Mouse (Mus musculus) small intestine, adult 2 months (tissue): ENCODE data around the gene Tespa1.

Experiments used
- CTCF ChIP-seq: fragments of 200-500 bp; IDR thresholded peaks from 2 replicates; pipeline ENCODE4 v1.5.1; 2012; ENCODE audit warnings: low read depth, mild to moderate bottlenecking, control low read depth, inconsistent platforms, low read length, moderate library complexity, mixed read lengths; ENCODE audit not compliant: insufficient replicate concordance, insufficient read length; ENCODE audit errors: extremely low read depth
- POLR2A ChIP-seq: fragments of 200-500 bp; IDR thresholded peaks from 2 replicates; pipeline ENCODE4 v1.6.1; 2012; ENCODE audit warnings: low read depth, mild to moderate bottlenecking, control low read depth, inconsistent platforms, low read length, moderate library complexity

DNA sequence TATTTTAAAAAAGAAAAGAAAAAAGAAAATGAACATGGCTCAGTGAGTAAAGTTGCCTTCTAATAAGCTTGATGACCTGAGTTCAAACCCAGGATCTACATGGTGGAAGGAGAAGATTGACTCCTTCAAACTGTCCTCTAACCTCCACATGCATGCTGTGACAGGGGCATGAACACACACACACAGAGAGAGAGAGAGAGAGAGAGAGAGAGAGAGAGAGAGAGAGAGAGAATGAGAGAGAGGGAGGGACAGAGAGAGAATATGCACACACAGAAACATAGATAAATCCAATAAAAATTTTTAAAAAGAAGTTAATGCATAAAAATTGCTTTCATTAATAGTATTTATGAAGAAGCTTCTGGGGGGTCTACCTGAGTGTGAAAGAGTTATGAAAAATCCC lies 608 bp upstream of the Tespa1 start:
- TF ChIP-seq CTCF (no peak), POLR2A (no peak)
